Mouse (Mus musculus) midbrain, embryonic 10.5 days (tissue): ENCODE measurements around the gene Cacna1b. TPM values are rescaled to one million over a fixed set of nuclear protein-coding genes. Genes with fewer than 3 reads are reported as not detected.

ENCODE experiments used
- DNase-seq: peaks from one replicate; pipeline ENCODE4 v3.0.0-alpha.2; 2017; ENCODE audit warnings: low spot score
- H3K27ac ChIP-seq: fragments of 300-500 bp; sonication (generic); replicated peaks from 2 replicates; pipeline ENCODE4 v1.5.1; 2016; ENCODE audit warnings: mild to moderate bottlenecking
- H3K27me3 ChIP-seq: fragments of 300-500 bp; sonication (generic); 2 replicates; pipeline ENCODE4 v1.6.1; 2016; ENCODE audit warnings: low read depth, mild to moderate bottlenecking; ENCODE audit not compliant: poor library complexity, severe bottlenecking
- H3K36me3 ChIP-seq: fragments of 300-500 bp; sonication (generic); 2 replicates; pipeline ENCODE4 v1.6.1; 2016; ENCODE audit warnings: mild to moderate bottlenecking, moderate library complexity
- H3K4me1 ChIP-seq: fragments of 300-500 bp; sonication (generic); 2 replicates; pipeline ENCODE4 v1.6.1; 2016
- H3K4me3 ChIP-seq: fragments of 300-500 bp; sonication (generic); 2 replicates; pipeline ENCODE4 v1.5.1; 2016; ENCODE audit warnings: mild to moderate bottlenecking, moderate library complexity
- H3K9me3 ChIP-seq: fragments of 300-500 bp; sonication (generic); replicated peaks from 2 replicates; pipeline ENCODE4 v1.6.1; 2016; ENCODE audit warnings: mild to moderate bottlenecking
- WGBS: fragments of 180-500 bp; shearing (Covaris S2); methylation state at CpG from one replicate; pipeline ENCODE4 v1.1.7; 2016; 5-methylcytosine and 5-hydroxymethylcytosine counted together
- polyA plus RNA-seq: library from polyadenylated mRNA; unstranded; fragments of >200 nt; fragmentation: Nextera tagmentation; extraction: Ambion mirVana; gene quantifications from 2 replicates; pipeline ENCODE4 v1.2.1, GENCODE M21; 2016

Cacna1b gene
- polyA plus RNA-seq, 1 experiment from 2014 or later: 1.6 TPM

GRCm38 (mm10) chr2:24762446-24762960 is 449 bp downstream of the Cacna1b start:
- under 1% methylated on average over 52 of the region's 52 CpGs for whole genome bisulfite sequencing
- DNase-seq: peak; percentile 51
- H3K27ac ChIP-seq: peak overlapping the region; percentile 80

DNA sequence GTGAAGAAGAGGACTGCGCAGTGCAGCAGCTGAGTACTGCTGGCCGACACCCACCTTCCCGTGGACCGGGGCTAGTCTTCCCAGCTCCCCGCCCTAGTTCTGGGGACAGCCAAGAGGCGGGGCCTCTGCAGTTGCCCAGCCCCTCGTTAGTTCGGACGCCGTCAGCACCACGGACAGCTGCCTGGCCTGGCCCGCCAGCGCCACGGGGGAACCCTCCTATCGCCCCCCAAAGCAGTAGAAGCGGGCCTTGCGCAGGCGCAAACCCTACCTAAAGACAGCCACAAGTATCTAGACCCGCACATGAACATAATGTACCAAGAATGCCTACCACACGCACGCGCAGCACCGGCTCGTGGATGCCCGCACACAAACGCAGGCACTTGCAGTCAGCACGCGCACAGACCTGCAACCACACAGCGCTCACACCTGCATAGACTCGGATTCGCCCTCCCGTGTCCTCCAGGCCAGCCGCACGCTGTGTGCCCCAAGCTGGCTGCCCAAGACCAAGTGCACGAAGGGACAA is 968 bp downstream of the Cacna1b start:
- WGBS: under 1% methylated on average over 35 of the region's 35 CpGs

More at GRCm38 (mm10) chr2:24762446-24762960, 449 bp downstream of the Cacna1b start:
- H3K4me1 ChIP-seq: peaks cover 20% of the 10 kb centered on the region
- H3K27me3 ChIP-seq: peaks cover 36% of the 10 kb centered on the region
- no peaks in the 10 kb centered on the region for H3K9me3 ChIP-seq
- H3K36me3 ChIP-seq: no peaks in the 10 kb centered on the region
- peak overlapping the region; percentile 82 for H3K4me3 ChIP-seq

DNA sequence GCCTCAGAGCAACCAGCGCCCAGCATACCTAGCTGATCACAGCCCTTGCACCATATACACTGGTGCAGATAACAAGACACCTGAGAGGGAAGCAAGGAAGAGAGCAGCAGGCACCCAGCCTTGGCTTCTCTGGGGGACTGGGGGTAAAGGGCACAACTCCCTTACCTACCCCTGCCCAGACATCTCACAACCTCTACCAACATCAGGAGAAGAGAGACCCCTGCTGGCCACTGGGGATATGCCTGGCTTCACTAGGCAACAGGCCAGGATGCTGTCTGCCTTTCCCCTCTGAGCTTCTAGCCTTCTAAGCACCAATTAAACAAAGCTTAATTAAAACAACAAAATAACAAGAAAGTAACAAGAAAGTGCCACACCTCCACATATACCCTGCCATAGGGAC is 7.7 kb downstream of the Cacna1b start:
- H3K36me3 ChIP-seq: no peaks in the 10 kb centered on the region
- H3K27ac ChIP-seq: no peak overlapping the region
- DNase-seq: peak; percentile 59
- H3K27me3 ChIP-seq: no peaks in the 10 kb centered on the region
- H3K4me1 ChIP-seq: no peaks in the 10 kb centered on the region
- WGBS: 100% methylated on average over 1 of the region's 1 CpGs
- no peak overlapping the region for H3K4me3 ChIP-seq
- no peaks in the 10 kb centered on the region for H3K9me3 ChIP-seq

More for the DNA sequence above, 968 bp downstream of the Cacna1b start:
- no peaks in the 10 kb centered on the region for H3K36me3 ChIP-seq
- peak; percentile 80 for DNase-seq
- peaks cover 36% of the 10 kb centered on the region for H3K27me3 ChIP-seq
- H3K9me3 ChIP-seq: no peaks in the 10 kb centered on the region
- peak overlapping the region; percentile 82 for H3K4me3 ChIP-seq
- H3K27ac ChIP-seq: no peak overlapping the region
- peaks cover 20% of the 10 kb centered on the region for H3K4me1 ChIP-seq

DNA sequence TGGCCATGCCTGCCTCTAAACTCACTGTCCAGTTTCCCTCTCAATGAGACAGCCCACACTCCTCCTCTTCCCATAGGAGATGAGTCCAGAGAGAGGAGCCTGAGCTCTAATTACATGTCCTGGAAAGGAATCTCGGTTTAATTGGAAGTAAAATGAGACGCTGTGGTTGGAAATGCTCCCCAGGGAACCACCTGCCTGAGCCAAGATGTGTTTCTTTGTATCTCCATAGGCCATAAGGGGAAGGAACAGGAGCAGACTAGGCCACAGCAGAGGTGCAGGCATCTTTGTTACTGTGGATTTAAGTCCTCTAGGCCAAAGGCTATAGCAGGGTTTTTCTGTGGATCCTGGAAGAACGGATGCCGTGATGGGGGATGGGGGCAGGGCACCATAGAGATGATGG is 10.4 kb downstream of the Cacna1b start:
- H3K36me3 ChIP-seq: no peaks in the 10 kb centered on the region
- no peak overlapping the region for H3K4me3 ChIP-seq
- no peaks in the 10 kb centered on the region for H3K4me1 ChIP-seq
- no peak for DNase-seq
- H3K9me3 ChIP-seq: no peaks in the 10 kb centered on the region
- no peaks in the 10 kb centered on the region for H3K27me3 ChIP-seq
- no peak overlapping the region for H3K27ac ChIP-seq
- WGBS: 79% methylated on average over 4 of the region's 4 CpGs

DNA sequence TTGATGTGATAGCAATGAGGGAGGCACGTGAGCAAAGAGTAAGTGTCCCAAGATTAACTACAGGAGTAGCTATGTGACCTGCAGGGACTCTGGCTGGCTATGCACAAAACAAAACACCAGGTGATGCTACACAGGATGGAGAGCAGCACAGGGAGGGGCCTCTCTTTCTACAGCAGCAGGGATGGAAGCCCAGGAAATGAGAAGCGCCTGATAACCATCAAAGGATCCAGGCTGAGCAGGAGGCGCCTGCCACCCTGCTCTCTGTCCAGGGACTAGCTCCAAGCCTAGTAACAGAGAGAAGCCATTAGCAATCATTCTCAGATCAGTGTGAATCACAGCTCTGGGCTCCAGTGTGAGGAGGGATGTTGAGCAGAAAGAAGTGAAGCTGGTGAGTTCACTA is 12.9 kb downstream of the Cacna1b start:
- no peaks in the 10 kb centered on the region for H3K36me3 ChIP-seq
- DNase-seq: no peak
- no peaks in the 10 kb centered on the region for H3K9me3 ChIP-seq
- H3K4me1 ChIP-seq: no peaks in the 10 kb centered on the region
- WGBS: 80% methylated on average over 3 of the region's 3 CpGs
- H3K4me3 ChIP-seq: no peak overlapping the region
- H3K27me3 ChIP-seq: no peaks in the 10 kb centered on the region
- H3K27ac ChIP-seq: no peak overlapping the region

GRCm38 (mm10) chr2:24747878-24748277 is 15.1 kb downstream of the Cacna1b start:
- H3K27me3 ChIP-seq: no peaks in the 10 kb centered on the region
- no peaks in the 10 kb centered on the region for H3K4me1 ChIP-seq
- no peak overlapping the region for H3K4me3 ChIP-seq
- H3K27ac ChIP-seq: no peak overlapping the region
- 83% methylated on average over 7 of the region's 7 CpGs for WGBS
- no peak for DNase-seq
- H3K9me3 ChIP-seq: no peaks in the 10 kb centered on the region
- H3K36me3 ChIP-seq: no peaks in the 10 kb centered on the region

DNA sequence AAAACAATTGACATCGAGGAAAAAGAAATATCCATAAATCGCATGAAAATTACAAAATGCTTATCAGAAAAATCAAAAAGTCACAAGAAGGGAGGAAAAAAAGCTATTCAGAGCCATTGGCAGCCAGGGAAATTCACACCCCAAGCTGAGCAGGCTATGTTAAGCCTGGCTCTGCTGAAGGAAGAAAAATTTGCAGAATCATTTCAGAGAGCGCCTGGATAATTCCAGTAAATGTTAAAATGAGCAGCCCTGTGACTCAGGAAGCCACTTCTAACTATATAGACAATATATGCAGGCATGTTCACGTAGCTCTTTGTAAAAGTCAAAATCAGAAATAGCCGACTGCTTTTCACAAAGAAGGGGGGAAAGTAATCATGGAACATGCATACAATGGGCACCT is 23.3 kb downstream of the Cacna1b start:
- no peak for DNase-seq
- Histone ChIP-seq H3K4me1 (peaks cover 10% of the 10 kb centered on the region), H3K9me3 (no peaks in the 10 kb centered on the region), H3K36me3 (no peaks in the 10 kb centered on the region), H3K27me3 (no peaks in the 10 kb centered on the region), H3K27ac (no peak overlapping the region), H3K4me3 (no peak overlapping the region)
- WGBS: 92% methylated on average over 5 of the region's 5 CpGs

DNA sequence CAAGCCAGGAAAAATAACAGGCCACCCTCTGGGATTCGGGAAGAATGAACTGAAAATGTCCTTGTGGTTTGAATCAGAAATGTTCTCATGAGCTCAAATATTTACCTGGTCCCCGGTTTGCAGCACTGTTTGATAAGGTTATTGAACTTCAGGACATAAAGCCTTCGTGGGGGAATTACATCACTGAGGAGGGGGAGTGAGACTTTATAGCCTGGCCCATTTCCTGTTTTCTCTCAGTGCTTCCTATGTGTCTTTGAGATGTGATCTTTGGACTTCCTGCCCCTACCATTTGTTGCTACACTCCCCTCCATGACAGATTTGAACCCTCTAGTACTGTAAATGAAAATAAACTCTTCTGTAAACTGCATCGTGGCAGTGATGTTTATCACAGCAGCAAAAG is 29.8 kb downstream of the Cacna1b start:
- no peak overlapping the region for H3K27ac ChIP-seq
- H3K4me3 ChIP-seq: no peak overlapping the region
- no peaks in the 10 kb centered on the region for H3K27me3 ChIP-seq
- no peaks in the 10 kb centered on the region for H3K9me3 ChIP-seq
- no peak for DNase-seq
- WGBS: 84% methylated on average over 4 of the region's 4 CpGs
- H3K36me3 ChIP-seq: peaks cover 10% of the 10 kb centered on the region; the same call in 1 of the 2 replicates
- no peaks in the 10 kb centered on the region for H3K4me1 ChIP-seq

DNA sequence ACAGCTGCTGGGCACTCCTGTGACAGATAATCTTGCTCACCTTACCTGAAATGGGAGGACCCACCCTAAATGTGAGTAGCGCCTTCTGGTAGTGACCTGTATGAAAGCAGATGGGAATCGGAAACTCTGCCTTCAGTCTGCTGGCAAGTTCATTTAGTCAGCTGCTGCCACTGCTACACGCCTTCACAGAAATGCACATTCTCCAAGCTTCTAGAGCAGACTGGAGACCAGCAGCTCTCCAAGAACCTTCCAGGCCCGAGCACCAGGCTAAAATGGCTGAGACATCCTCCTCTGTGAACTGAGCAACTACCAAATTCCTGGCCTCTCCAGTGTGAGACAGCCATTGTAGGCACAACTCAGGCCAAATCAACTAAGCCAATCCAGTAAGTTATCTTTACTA is 37.1 kb downstream of the Cacna1b start:
- H3K4me1 ChIP-seq: no peaks in the 10 kb centered on the region
- H3K9me3 ChIP-seq: no peaks in the 10 kb centered on the region
- H3K36me3 ChIP-seq: peaks cover 14% of the 10 kb centered on the region; the same call in 1 of the 2 replicates
- WGBS: 87% methylated on average over 4 of the region's 4 CpGs
- H3K27ac ChIP-seq: no peak overlapping the region
- no peaks in the 10 kb centered on the region for H3K27me3 ChIP-seq
- no peak overlapping the region for H3K4me3 ChIP-seq
- no peak for DNase-seq

DNA sequence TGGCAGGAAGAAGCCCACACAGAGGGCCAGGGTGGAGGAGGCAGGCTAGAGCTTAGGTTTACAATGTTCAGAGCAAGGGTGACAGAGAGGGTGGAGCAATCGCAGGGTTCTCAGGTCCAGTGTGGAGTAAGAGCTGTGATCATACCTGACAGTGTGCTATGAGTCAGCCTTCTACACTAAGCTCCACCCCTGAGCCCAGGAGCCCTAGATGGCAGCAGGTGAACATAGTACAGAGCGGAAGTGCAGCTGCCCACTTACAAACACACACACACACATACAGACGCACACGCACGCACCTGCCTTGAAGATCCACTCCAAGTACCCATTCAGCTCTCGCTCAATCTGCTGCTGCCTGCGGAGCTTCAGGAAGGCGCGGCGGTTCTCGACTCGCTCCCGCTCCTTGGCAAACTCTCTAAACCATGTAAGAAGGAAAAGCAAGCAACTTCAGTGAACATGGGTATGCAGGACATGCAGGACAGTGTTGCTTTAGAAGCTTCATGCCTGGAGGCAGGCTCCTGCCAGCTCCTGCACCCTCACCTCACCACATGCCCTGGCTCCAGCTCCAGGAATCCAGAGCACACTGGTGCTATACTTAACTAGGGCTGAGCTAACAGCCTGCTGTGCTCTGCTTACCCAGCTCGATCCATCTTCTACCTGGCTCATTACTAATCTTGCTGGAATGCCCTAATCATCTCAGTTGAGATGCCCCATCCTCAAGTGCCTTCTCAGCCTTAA is 43.1 kb downstream of the Cacna1b start:
- Histone ChIP-seq H3K27me3 (no peaks in the 10 kb centered on the region), H3K9me3 (no peaks in the 10 kb centered on the region), H3K4me1 (no peaks in the 10 kb centered on the region), H3K27ac (no peak overlapping the region), H3K36me3 (peaks cover 11% of the 10 kb centered on the region; the same call in 1 of the 2 replicates), H3K4me3 (no peak overlapping the region)
- peak; percentile 7 for DNase-seq
- 93% methylated on average over 14 of the region's 14 CpGs for WGBS

- DNase-seq: peak; percentile 7
- Histone ChIP-seq H3K27me3 (no peaks in the 10 kb centered on the region), H3K4me1 (no peaks in the 10 kb centered on the region), H3K27ac (no peak overlapping the region), H3K36me3 (peaks cover 11% of the 10 kb centered on the region; the same call in 1 of the 2 replicates), H3K9me3 (no peaks in the 10 kb centered on the region), H3K4me3 (no peak overlapping the region)
- 90% methylated on average over 4 of the region's 4 CpGs for WGBS
Measured at GRCm38 (mm10) chr2:24718906-24719305, 44.0 kb downstream of the Cacna1b start.

DNA sequence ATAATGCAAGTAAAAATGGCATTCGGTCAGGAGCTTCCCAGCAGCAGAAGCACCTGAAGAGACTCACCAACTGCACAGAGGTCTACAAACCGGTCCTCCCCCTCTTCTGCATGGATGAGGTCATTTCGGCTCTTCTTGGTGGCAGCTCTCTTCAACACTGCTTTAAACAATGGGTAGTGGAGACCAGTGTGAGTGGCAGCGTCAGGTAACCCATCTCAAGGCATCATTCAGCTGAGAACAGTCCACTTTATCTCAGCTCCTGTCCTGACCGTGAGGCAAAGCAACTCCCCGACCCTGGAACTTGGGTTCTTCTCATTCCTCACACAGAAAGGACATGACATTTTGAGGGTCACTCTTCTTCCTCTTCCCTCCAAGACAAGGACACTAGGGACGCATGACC is 45.0 kb downstream of the Cacna1b start:
- Histone ChIP-seq H3K27ac (no peak overlapping the region), H3K36me3 (peaks cover 11% of the 10 kb centered on the region; the same call in 1 of the 2 replicates), H3K4me1 (no peaks in the 10 kb centered on the region), H3K27me3 (no peaks in the 10 kb centered on the region), H3K9me3 (no peaks in the 10 kb centered on the region), H3K4me3 (no peak overlapping the region)
- peak; percentile 8 for DNase-seq
- WGBS: 86% methylated on average over 7 of the region's 7 CpGs

DNA sequence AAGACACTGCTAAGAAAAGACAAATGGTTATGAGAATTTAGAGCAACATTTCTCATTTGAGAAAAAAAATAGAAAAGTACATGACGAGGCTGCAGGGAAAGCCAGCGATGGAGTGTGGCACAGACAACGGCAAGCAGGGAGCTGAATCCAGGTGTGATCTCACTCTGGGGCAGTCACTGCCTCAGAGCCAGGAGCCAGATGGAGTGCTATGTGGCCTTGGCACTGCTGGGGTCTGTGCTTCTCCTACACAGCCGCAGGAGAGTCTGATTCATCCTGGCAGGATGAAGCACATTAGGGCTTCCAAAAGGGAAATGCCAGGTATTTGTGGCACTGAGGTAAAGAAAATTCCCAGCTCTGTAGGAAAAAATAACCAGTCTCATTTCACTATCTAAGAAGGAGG is 45.5 kb downstream of the Cacna1b start:
- Histone ChIP-seq H3K9me3 (no peaks in the 10 kb centered on the region), H3K36me3 (peaks cover 11% of the 10 kb centered on the region; the same call in 1 of the 2 replicates), H3K27me3 (no peaks in the 10 kb centered on the region), H3K4me3 (no peak overlapping the region), H3K4me1 (no peaks in the 10 kb centered on the region), H3K27ac (no peak overlapping the region)
- WGBS: 90% methylated on average over 4 of the region's 4 CpGs
- DNase-seq: peak; percentile 9
